Mouse (Mus musculus) megakaryocyte, embryonic 14.5 days (primary cell): ENCODE measurements around the gene Foxg1.

ENCODE experiments used
- FLI1 ChIP-seq: IDR thresholded peaks from 2 replicates; pipeline ENCODE4 v1.6.1; 2012; ENCODE audit warnings: low read length, inconsistent platforms, mixed read lengths
- GATA1 ChIP-seq: IDR thresholded peaks from 3 replicates; pipeline ENCODE4 v1.6.1; 2012; ENCODE audit warnings: mixed read lengths, low read length, inconsistent platforms, borderline replicate concordance

DNA sequence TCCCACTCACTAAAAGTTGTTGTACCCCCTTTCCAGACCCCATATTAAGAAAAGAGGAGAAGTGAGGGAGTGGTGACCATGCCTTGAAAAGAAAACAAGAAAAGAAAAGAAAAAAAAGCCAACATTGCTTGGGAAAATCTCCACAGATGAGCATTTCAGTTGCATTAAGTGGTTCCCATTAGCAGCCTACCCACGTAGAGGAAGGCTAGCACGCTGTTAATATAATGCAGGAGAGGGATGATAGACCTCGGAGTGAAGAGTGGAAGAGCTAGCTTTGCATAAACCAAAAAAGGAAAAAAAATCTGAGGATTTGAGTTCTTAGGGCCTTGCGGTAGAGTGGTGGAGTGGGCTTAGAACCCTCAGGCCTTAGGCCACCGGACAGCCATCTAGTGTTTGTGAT lies 9.3 kb upstream of the Foxg1 start:
- TF ChIP-seq GATA1 (no peak), FLI1 (no peak)
